Mouse (Mus musculus): ENCODE results near the gene Creld2.

Gene Creld2

GRCm38 (mm10) chr15:88853106-88853505, 33.7 kb downstream of the Creld2 start:
- no peak for DNase-seq (ENCODE audit: low spot score in 2 of 2)

GRCm38 (mm10) chr15:88854119-88854968, 34.9 kb downstream of the Creld2 start:
- no peak for DNase-seq (ENCODE audit: low spot score in 2 of 2)

GRCm38 (mm10) chr15:88854969-88855830, 35.8 kb downstream of the Creld2 start:
- no peak for DNase-seq (ENCODE audit: low spot score in 2 of 2)

DNA sequence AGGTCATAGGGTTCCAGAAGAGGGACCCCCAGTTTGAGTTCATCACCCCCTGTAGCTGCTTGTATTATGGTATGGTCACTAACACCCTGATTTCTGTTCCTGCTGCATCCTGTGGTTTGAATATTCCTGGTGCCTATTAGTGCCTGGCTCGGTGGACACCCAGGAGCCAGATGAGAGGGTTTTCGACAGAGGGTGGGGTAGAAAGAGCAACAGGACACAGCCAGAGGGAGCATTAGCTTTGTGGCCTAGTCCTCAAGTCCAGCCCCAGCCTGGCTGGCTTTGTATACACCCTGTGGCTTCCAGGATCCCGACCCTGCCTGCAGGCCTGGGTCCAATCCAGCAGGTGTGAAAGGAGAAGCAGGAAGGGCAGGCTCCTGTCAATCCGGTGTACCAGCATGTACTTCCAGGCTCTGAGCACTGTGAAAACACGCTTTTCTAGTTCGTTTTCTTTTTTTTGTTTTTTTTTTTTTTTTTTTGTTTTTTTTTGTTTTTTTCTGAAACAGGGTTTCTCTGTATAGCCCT, 36.5 kb downstream of the Creld2 start:
- no peak for DNase-seq (ENCODE audit: low spot score in 2 of 2)

DNA sequence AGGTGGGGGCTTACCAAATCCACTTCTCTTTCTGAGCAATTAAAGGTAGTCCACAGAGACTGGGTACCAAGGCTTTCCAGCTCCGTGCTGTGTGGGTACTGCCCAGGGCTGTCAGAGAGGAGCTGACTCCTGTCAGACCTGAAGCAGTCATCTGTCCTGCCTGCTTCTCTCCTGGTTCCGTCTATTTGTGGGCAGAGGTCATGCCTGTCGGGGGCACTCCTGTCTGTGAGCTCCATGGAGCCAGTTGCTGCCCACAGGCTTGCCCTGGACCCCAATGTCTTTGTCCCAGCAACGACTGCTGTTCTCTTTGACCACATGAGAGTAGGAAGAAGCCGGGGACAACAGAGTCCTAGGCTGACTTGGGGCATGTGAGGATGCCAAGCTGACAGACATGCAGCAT, 37.2 kb downstream of the Creld2 start:
- no peak for DNase-seq (ENCODE audit: low spot score in 2 of 2)

GRCm38 (mm10) chr15:88857361-88857760, 37.9 kb downstream of the Creld2 start:
- DNase-seq (ENCODE audit: low spot score in 2 of 2), result no peak

DNA sequence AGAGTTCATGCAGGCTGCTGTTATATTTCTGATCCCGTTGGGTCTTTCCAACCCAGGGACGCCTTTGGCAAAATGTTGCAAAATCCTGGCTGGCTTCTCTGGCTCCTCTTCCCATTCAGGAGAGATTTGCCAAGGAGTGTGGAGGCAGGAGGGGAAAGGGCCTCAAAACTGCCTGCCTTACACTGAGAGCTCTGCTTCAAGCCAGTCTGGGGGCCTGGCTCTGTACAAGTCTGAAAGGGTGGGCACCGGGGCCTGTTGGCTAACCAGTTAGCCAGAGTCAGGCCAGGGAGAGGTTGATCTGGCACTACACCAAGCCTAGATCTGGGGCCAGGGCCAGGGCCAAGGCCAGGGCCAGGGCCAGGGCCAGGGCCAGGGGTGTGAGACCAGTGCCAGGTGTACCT, 38.7 kb downstream of the Creld2 start:
- no peak for DNase-seq (ENCODE audit: low spot score in 2 of 2)

- no peak for DNase-seq (ENCODE audit: low spot score in 2 of 2)
Measured at GRCm38 (mm10) chr15:88858707-88859106, 39.3 kb downstream of the Creld2 start.

GRCm38 (mm10) chr15:88859206-88859970, 39.9 kb downstream of the Creld2 start:
- no peak for DNase-seq (ENCODE audit: low spot score in 2 of 2)

DNA sequence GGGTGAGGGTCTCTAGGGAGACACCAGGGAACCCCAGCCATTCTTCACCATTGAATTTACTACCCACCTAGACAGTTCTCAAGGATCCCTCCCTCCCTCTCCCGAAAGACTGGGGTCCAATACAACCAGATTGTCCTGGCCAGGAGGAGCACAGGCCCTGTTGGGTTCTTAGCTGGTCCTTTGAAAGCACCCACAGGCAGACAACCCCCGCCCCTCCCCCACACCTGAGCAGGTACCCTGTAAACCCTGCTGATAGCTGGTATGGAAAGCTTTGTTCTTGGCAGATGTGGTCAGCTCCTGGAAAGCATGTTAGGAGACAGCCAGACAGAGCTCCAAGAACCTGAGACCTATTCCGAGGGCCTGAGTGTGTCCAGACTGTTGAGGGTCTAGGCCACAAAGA, 41.3 kb downstream of the Creld2 start:
- no peak for DNase-seq (ENCODE audit: low spot score in 2 of 2)

DNA sequence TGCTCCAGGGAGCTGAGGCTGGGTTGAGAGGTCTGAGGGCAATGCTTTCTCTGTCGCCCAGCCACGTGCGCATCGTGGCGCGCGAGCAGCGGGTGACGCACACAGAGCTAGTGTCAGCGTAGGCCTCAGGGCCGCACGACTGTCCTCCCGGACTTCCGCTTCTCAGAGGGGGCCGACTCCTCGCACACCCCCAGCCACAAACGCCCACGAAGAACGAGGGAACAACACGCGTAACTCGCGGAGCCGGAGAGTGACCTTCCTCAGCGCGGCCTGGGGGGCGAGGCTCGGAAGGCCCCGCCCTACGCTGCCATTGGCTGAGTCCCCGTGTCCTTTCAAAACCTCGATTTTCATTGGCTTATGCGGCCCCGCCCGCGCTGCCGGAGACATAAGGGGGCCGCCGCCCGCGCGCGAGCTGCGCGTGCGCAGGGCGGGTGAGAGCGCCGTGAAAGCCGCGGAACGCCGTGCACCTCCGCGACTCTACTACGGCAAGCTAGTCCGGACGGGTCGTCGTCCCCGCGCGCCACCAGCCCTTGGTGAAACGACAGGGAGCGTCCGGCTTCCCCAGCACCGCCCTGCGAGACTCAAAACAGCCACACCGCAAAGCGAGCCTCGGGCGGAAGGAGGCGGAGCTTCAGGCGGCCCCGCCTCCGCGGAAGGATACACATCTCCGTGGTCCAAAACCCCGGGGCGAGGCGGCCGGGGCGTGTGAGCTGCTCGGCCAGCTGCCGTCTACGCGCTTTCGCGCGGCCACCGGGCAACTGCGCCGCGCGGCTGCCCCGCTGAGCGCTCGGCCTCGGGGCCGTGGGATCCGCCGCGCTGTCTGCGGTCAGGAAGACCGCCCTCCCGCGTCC, 42.6 kb downstream of the Creld2 start, which contains the start of gene Pim3:
Gene Pim3, plus strand, starts transcription at position 415 of the 851 bp plus-strand sequence.
- peak; percentile 84 to 87 for DNase-seq (ENCODE audit: low spot score in 2 of 2)

- peak in 1 of 2 experiments; percentile 26 for DNase-seq (ENCODE audit: low spot score in 2 of 2)
Measured at GRCm38 (mm10) chr15:88862881-88863694, 43.6 kb downstream of the Creld2 start.

GRCm38 (mm10) chr15:88863695-88864231, 44.3 kb downstream of the Creld2 start:
- peak in 1 of 2 experiments; percentile 41 for DNase-seq (ENCODE audit: low spot score in 2 of 2)

DNA sequence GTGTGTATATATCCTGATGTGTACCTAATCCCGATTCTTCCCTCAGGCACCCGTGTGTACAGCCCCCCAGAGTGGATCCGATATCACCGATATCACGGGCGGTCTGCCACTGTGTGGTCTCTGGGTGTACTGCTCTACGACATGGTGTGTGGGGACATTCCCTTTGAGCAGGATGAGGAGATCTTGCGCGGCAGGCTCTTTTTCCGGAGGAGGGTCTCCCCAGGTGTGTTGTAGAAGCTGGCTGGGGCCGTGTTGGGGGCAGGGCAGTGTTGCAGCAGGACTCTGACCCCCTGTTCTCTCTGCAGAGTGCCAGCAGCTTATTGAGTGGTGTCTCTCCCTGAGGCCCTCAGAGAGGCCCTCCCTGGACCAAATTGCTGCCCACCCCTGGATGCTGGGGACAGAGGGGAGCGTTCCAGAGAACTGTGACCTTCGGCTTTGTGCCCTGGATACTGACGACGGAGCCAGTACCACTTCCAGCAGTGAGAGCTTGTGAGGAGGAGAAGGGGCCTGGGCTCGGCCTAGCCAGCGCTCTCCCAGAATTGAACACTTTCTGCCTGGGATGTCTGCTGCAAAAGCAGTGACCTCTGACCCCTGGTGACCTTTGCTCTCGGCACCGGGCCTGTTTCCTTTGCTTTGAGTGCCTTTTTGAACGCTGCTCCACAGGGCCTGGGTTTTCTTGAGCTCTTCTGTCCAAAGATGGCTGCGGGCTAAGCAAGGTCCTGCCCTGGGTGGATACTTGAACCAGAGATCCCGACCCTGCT, 45.0 kb downstream of the Creld2 start:
- DNase-seq (ENCODE audit: low spot score in 2 of 2), result no peak

- DNase-seq (ENCODE audit: low spot score in 2 of 2), result no peak
Measured at GRCm38 (mm10) chr15:88865061-88865460, 45.6 kb downstream of the Creld2 start.

GRCm38 (mm10) chr15:88865888-88866695, 46.6 kb downstream of the Creld2 start:
- DNase-seq (ENCODE audit: low spot score in 2 of 2), result no peak

DNA sequence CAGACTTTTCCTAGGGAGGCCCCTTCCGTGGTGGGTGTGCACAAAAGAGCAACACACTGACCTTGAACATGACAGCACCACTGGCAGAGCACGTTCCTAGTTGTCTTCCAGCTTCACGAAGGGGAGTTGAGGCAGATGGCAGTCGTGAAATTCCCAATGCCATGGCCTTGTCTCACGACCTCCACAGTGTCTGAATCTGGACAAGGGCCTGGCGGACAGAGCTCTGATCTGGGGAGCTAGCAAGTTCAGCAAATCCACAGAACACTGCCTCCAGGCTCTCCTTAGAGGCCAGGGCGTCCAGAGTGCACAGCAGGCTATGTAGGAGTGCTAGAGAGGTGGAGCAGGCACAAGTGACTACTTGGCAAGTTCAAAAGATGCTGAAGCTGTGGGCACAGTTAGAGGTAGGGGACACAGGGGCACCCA, 47.5 kb downstream of the Creld2 start:
- no peak for DNase-seq (ENCODE audit: low spot score in 2 of 2)

Measured in spleen, postnatal 14 days (tissue).